ENCODE assay signal across 25 mouse cellular contexts in genomic region chr17:72012775-72013174, GRCm38 (mm10).
"Had no signal": no experiment of that assay in that cellular context is flagged by ENCODE, and none has a peak within 500 bp of the region (broad histone marks: within the 10 kb centered on the region; RNA-seq: fewer than 3 reads in every experiment).

No protein-coding gene starts in this region.

- H3K27me3 ChIP-seq: heart, embryonic 12.5 days; hindbrain, embryonic 12.5 days; intestine, embryonic 15.5 days; limb, embryonic 12.5 days; liver, embryonic 12.5 days had no signal

- H3K36me3 ChIP-seq: heart, embryonic 10.5 days; heart, embryonic 12.5 days; hindbrain, embryonic 10.5 days; hindbrain, embryonic 12.5 days; intestine, embryonic 15.5 days; limb, embryonic 10.5 days; limb, embryonic 12.5 days; liver, embryonic 12.5 days had no signal

- H3K4me2 ChIP-seq: heart, embryonic 12.5 days; hindbrain, embryonic 12.5 days; hindbrain, embryonic 14.5 days; intestine, embryonic 15.5 days; limb, embryonic 12.5 days; liver, embryonic 12.5 days had no signal

- DNase-seq: gastrocnemius, postnatal 10 days; gastrocnemius, postnatal 25 days; heart, adult 2 months; heart, postnatal 10 days; heart, postnatal 4 days; kidney, adult 18-20 months; kidney, adult 8-10 months; kidney, postnatal 10 days; kidney, postnatal 25 days; kidney, postnatal 4 days had no signal

- ATAC-seq: hindbrain, embryonic 16.5 days; inflammation-experienced regulatory T-cells, adult 6 months; intestine, embryonic 15.5 days; intestine, postnatal 0 days; liver, embryonic 12.5 days had no signal

- H3K9ac ChIP-seq: heart, embryonic 12.5 days; hindbrain, embryonic 12.5 days; hindbrain, embryonic 14.5 days; intestine, embryonic 15.5 days; limb, embryonic 12.5 days; liver, embryonic 12.5 days; liver, embryonic 14.5 days had no signal

- H3K4me1 ChIP-seq: heart, embryonic 10.5 days; heart, embryonic 12.5 days; hindbrain, embryonic 10.5 days; hindbrain, embryonic 12.5 days; intestine, embryonic 15.5 days; limb, embryonic 10.5 days; limb, embryonic 12.5 days; liver, embryonic 12.5 days had no signal

- H3K27ac ChIP-seq: heart, adult 2 months; heart, embryonic 10.5 days; hindbrain, embryonic 10.5 days; hindbrain, embryonic 12.5 days; hindbrain, embryonic 14.5 days; intestine, embryonic 15.5 days; layer of hippocampus, adult 2 months; left cerebral cortex, adult 2 months; limb, embryonic 10.5 days; limb, embryonic 12.5 days; liver, embryonic 12.5 days; liver, embryonic 14.5 days had no signal

- H3K9me3 ChIP-seq: heart, embryonic 10.5 days; heart, embryonic 12.5 days; hindbrain, embryonic 10.5 days; hindbrain, embryonic 12.5 days; intestine, embryonic 15.5 days; limb, embryonic 10.5 days; limb, embryonic 12.5 days; liver, embryonic 12.5 days had no signal

- H3K4me3 ChIP-seq: heart, adult 2 months; heart, embryonic 10.5 days; heart, embryonic 12.5 days; hindbrain, embryonic 10.5 days; hindbrain, embryonic 12.5 days; intestine, embryonic 15.5 days; layer of hippocampus, adult 2 months; left cerebral cortex, adult 2 months; limb, embryonic 10.5 days; limb, embryonic 12.5 days; liver, embryonic 12.5 days had no signal
